ENCODE assay signal across 19 mouse cellular contexts in genomic region chr1:167422501-167423240, GRCm38 (mm10). TPM values are rescaled to one million over a fixed set of nuclear protein-coding genes. Genes with fewer than 3 reads are reported as not detected.
DNase-seq lines count a peak whose midpoint lies in the region; ATAC-seq and TF ChIP-seq lines count a peak whose summit lies in the region.
"Had no signal": no experiment of that assay in that cellular context is flagged by ENCODE, and none has a peak within 500 bp of the region (broad histone marks: within the 10 kb centered on the region; RNA-seq: fewer than 3 reads in every experiment).

No protein-coding gene starts in this region.

- peak; percentile 53 to 73 for DNase-seq in heart, adult 2 months
- no peak for DNase-seq in heart, embryonic 10.5 days (ENCODE audit: low spot score)
- peak; percentile 6 for DNase-seq in urinary bladder, postnatal 14 days (ENCODE audit: low spot score)
- no peak for DNase-seq in urinary bladder, adult 2 months (ENCODE audit: low spot score)
- peak; percentile 77 to 78 for DNase-seq in heart, adult 9 months (ENCODE audit: low spot score in 2 of 2)
- DNase-seq in skeletal muscle tissue, adult 2 months (ENCODE audit: low read depth, low spot score) = peak; percentile 78
- no peak for DNase-seq in thymus, postnatal 25 days
- no peak for DNase-seq in hindbrain, embryonic 11.5 days (ENCODE audit: low spot score)
- DNase-seq: cerebellum, adult 9-10 months; lung, postnatal 10 days; midbrain, embryonic 14.5 days; right cerebral cortex, postnatal 25 days had no signal

- 39% methylated on average over 11 of the region's 11 CpGs for WGBS in heart, adult 2 months
- 81% methylated on average over 11 of the region's 11 CpGs for WGBS in heart, embryonic 10.5 days
- 82% methylated on average over 11 of the region's 11 CpGs for WGBS in hindbrain, embryonic 11.5 days

- peak; percentile 37; the same call in 1 of the 2 replicates for TF ChIP-seq EP300 in heart, adult 2 months (IDR thresholded peaks at IDR 0.05; ENCODE audit: insufficient read depth, low read depth, low read length)

- no peak for TF ChIP-seq CTCF in heart, adult 2 months (IDR thresholded peaks at IDR 0.05)

- no peak overlapping the region for H3K4me2 ChIP-seq in hindbrain, embryonic 11.5 days (replicated peaks; ENCODE audit: low read depth, low read length)
- H3K4me2 ChIP-seq: embryonic facial prominence, embryonic 13.5 days; forebrain, embryonic 15.5 days; heart, embryonic 13.5 days; liver, embryonic 12.5 days; stomach, embryonic 15.5 days had no signal

- no peaks in the 10 kb centered on the region for H3K79me2 ChIP-seq in heart, adult 2 months (replicated peaks; ENCODE audit: control insufficient read depth, insufficient read depth, low read length)

- peak overlapping the region; percentile 77 for H3K27ac ChIP-seq in heart, adult 2 months
- no peak overlapping the region for H3K27ac ChIP-seq in heart, embryonic 10.5 days
- no peak overlapping the region for H3K27ac ChIP-seq in hindbrain, embryonic 11.5 days (ENCODE audit: low read depth, low read length)
- H3K27ac ChIP-seq: embryonic facial prominence, embryonic 13.5 days; forebrain, embryonic 15.5 days; heart, embryonic 13.5 days; liver, embryonic 12.5 days; stomach, embryonic 15.5 days had no signal

- no peaks in the 10 kb centered on the region for H3K9me3 ChIP-seq in heart, embryonic 10.5 days
- no peaks in the 10 kb centered on the region for H3K9me3 ChIP-seq in hindbrain, embryonic 11.5 days (ENCODE audit: control insufficient read depth, low read length)
- H3K9me3 ChIP-seq: embryonic facial prominence, embryonic 13.5 days; forebrain, embryonic 15.5 days; heart, embryonic 13.5 days; liver, embryonic 12.5 days; stomach, embryonic 15.5 days had no signal

- no peak overlapping the region for H3K9ac ChIP-seq in heart, adult 2 months (ENCODE audit: low read depth, low read length)
- H3K9ac ChIP-seq in hindbrain, embryonic 11.5 days (ENCODE audit: low read depth, low read length) = no peak overlapping the region
- H3K9ac ChIP-seq: embryonic facial prominence, embryonic 13.5 days; forebrain, embryonic 15.5 days; heart, embryonic 13.5 days; liver, embryonic 12.5 days; stomach, embryonic 15.5 days had no signal

- peak overlapping the region; percentile 27 for H3K4me3 ChIP-seq in heart, adult 2 months
- H3K4me3 ChIP-seq in heart, embryonic 10.5 days = no peak overlapping the region
- H3K4me3 ChIP-seq in hindbrain, embryonic 11.5 days (ENCODE audit: low read depth, low read length) = no peak overlapping the region
- H3K4me3 ChIP-seq: embryonic facial prominence, embryonic 13.5 days; forebrain, embryonic 15.5 days; heart, embryonic 13.5 days; liver, embryonic 12.5 days; stomach, embryonic 15.5 days had no signal

- intact Hi-C loops in heart, adult 2 months (cut with DNase I) = no loop called here

- no peak for ATAC-seq in hindbrain, embryonic 11.5 days (ENCODE audit: low FRiP score)
- ATAC-seq: forebrain, embryonic 15.5 days; liver, embryonic 12.5 days had no signal

- no peak for TF ChIP-seq POLR2A in heart, adult 2 months (IDR thresholded peaks at IDR 0.05; ENCODE audit: insufficient read depth, low read depth, low read length)

- H3K27me3 ChIP-seq in heart, adult 2 months (ENCODE audit: control insufficient read depth, insufficient read depth, low read length) = no peaks in the 10 kb centered on the region
- H3K27me3 ChIP-seq in heart, embryonic 10.5 days (ENCODE audit: insufficient read depth, poor library complexity, severe bottlenecking) = no peaks in the 10 kb centered on the region
- no peaks in the 10 kb centered on the region for H3K27me3 ChIP-seq in hindbrain, embryonic 11.5 days (ENCODE audit: control insufficient read depth, insufficient read depth, low read length)
- H3K27me3 ChIP-seq: embryonic facial prominence, embryonic 13.5 days; forebrain, embryonic 15.5 days; stomach, embryonic 15.5 days had no signal

- no peaks in the 10 kb centered on the region for H3K36me3 ChIP-seq in heart, adult 2 months (ENCODE audit: control insufficient read depth, insufficient read depth, low read length)
- H3K36me3 ChIP-seq in heart, embryonic 10.5 days = no peaks in the 10 kb centered on the region
- H3K36me3 ChIP-seq in hindbrain, embryonic 11.5 days (ENCODE audit: control insufficient read depth, insufficient read depth, low read length) = no peaks in the 10 kb centered on the region
- H3K36me3 ChIP-seq: embryonic facial prominence, embryonic 13.5 days; forebrain, embryonic 15.5 days; heart, embryonic 13.5 days; liver, embryonic 12.5 days; stomach, embryonic 15.5 days had no signal

- 0 out of 2 replicates have a peak, but pooled peaks cover 2% of the 10 kb centered on the region for H3K4me1 ChIP-seq in heart, adult 2 months (ENCODE audit: control insufficient read depth, insufficient read depth, low read length)
- H3K4me1 ChIP-seq in heart, embryonic 10.5 days = peaks cover 5% of the 10 kb centered on the region; the same call in 1 of the 2 replicates
- no peaks in the 10 kb centered on the region for H3K4me1 ChIP-seq in hindbrain, embryonic 11.5 days (replicated peaks; ENCODE audit: control insufficient read depth, insufficient read depth, low read length)
- H3K4me1 ChIP-seq: forebrain, embryonic 15.5 days; liver, embryonic 12.5 days; stomach, embryonic 15.5 days had no signal

RNA-seq across cellular contexts. Expression of gene Mgst3, which starts 29.0 kb away (rescaled TPM):
- 100 to 1,000 TPM; 274 to 351 TPM for total RNA-seq in heart, adult 2 months (2021)
- polyA plus RNA-seq in heart, adult 2 months (2012; rRNA removed) = 788 and 868 TPM in 2 replicates
- polyA plus RNA-seq in heart, embryonic 10.5 days (2016; fragmentation: Nextera tagmentation; extraction: Ambion mirVana) = 111 and 149 TPM in 2 replicates
- polyA plus RNA-seq in urinary bladder, adult 2 months (2012; rRNA removed) = 265 and 300 TPM in 2 replicates
- 69.6 and 71.8 TPM in 2 replicates for polyA plus RNA-seq in hindbrain, embryonic 11.5 days (2014; fragmentation: Nextera tagmentation; extraction: Ambion mirVana)

RNA-seq across cellular contexts. Expression of gene Lrrc52, which starts 43.9 kb away (rescaled TPM):
- 1 to 10 TPM; 2.4 to 5.2 TPM for total RNA-seq in heart, adult 2 months (2021)
- 0.39 and 1.6 TPM in 2 replicates for polyA plus RNA-seq in heart, adult 2 months (2012; rRNA removed)
- 0.19 TPM in 1 of 2 replicates, not detected in the other for polyA plus RNA-seq in heart, embryonic 10.5 days (2016; fragmentation: Nextera tagmentation; extraction: Ambion mirVana)
- polyA plus RNA-seq in urinary bladder, adult 2 months (2012; rRNA removed) = 0.18 TPM in 1 of 2 replicates, not detected in the other
- not detected in 2 replicates for polyA plus RNA-seq in hindbrain, embryonic 11.5 days (2014; fragmentation: Nextera tagmentation; extraction: Ambion mirVana)
- total RNA-seq: left cerebral cortex, adult 18-20 months had no signal
- polyA plus RNA-seq: embryonic facial prominence, embryonic 13.5 days; forebrain, embryonic 15.5 days; liver, embryonic 12.5 days; midbrain, embryonic 14.5 days; neural tube, embryonic 14.5 days had no signal

Comparison
In these comparisons a context has a peak if more than half of its experiments do, and no peak if none do; other contexts are left out.
1. DNase-seq: peak in heart, adult 2 months (2 of 2), urinary bladder, postnatal 14 days (single experiment), heart, adult 9 months (2 of 2) and skeletal muscle tissue, adult 2 months (single experiment); none in heart, embryonic 10.5 days (single experiment), urinary bladder, adult 2 months (single experiment), thymus, postnatal 25 days (single experiment) and hindbrain, embryonic 11.5 days (single experiment).